Mouse (Mus musculus) cortical plate, adult 2 months (tissue): ENCODE measurements at regions not wholly inside any gene's neighbourhood (a gene's known extent, or its start where the extent isn't known, plus 50 kb on each side); places are given as distances from the start of the nearest gene placed in this dataset.

Experiments used
- H3K27ac ChIP-seq: fragments of 200-500 bp; 2 replicates; pipeline ENCODE4 v1.5.1; 2012; ENCODE audit warnings: low read length, control low read depth, inconsistent platforms; ENCODE audit not compliant: insufficient read depth
- H3K4me1 ChIP-seq: fragments of 200-500 bp; 2 replicates; pipeline ENCODE4 v1.6.1; 2011; ENCODE audit warnings: low read length; ENCODE audit not compliant: control insufficient read depth, insufficient read depth
- H3K4me3 ChIP-seq: fragments of 200-500 bp; 2 replicates; pipeline ENCODE4 v1.5.1; 2011; ENCODE audit warnings: mild to moderate bottlenecking, low read length, control low read depth; ENCODE audit not compliant: insufficient read depth
- CTCF ChIP-seq: fragments of 200-500 bp; IDR thresholded peaks from 2 replicates; pipeline ENCODE4 v1.5.1; 2011; ENCODE audit warnings: mild to moderate bottlenecking, control low read depth, low read length; ENCODE audit not compliant: insufficient read depth; ENCODE audit errors: extremely low read depth
- POLR2A ChIP-seq: fragments of 200-500 bp; IDR thresholded peaks from 2 replicates; pipeline ENCODE4 v1.6.1; 2011; ENCODE audit warnings: mild to moderate bottlenecking, low read length, control low read depth; ENCODE audit not compliant: insufficient read depth; ENCODE audit errors: extremely low read depth

DNA sequence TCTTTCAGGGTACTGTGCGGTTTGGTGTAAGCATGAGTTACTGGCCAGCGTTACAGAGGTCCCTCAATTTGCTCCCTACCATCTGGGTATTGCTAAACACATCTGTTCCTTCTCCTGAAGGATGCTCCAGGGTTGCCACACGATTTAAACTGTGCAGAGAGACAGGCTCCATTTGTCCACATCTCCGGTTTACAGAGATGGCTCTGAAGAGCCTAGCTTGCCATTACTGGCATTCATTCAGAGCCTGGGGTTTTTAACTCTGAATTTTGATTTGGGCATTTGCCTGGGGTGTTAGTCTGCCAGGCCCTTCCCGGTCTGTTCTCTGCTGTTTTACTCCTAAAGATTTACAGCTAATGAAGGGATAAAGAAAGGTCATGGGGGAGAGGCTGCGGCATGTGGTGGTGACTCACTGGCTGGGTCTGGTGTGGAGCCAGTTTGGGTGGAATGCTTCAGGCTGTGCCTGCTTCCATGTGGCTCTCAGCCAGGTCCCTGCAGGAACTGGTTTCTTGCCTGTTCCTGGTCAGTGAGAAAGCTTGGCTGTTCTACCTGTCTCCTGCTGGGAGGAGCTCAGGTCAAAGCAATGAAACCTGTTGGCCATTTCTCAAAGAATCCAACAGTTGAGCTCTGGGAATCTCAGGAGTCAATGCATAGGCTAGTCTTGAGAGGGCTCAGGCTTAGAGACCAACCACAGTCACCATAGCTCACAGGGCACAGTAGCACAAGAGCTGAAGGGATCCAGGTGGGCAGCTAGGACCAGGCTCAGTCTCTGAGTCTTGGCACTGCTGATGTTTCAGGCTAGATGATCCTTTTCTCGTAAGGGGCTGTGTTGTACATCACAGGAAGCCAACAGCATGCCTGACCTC, 112.5 kb upstream of the Pgrmc2 start:
- TF ChIP-seq POLR2A, result no peak
- TF ChIP-seq CTCF, result no peak
- Histone ChIP-seq H3K27ac (no peak overlapping the region), H3K4me3 (no peak overlapping the region), H3K4me1 (peaks cover 2% of the 10 kb centered on the region)

DNA sequence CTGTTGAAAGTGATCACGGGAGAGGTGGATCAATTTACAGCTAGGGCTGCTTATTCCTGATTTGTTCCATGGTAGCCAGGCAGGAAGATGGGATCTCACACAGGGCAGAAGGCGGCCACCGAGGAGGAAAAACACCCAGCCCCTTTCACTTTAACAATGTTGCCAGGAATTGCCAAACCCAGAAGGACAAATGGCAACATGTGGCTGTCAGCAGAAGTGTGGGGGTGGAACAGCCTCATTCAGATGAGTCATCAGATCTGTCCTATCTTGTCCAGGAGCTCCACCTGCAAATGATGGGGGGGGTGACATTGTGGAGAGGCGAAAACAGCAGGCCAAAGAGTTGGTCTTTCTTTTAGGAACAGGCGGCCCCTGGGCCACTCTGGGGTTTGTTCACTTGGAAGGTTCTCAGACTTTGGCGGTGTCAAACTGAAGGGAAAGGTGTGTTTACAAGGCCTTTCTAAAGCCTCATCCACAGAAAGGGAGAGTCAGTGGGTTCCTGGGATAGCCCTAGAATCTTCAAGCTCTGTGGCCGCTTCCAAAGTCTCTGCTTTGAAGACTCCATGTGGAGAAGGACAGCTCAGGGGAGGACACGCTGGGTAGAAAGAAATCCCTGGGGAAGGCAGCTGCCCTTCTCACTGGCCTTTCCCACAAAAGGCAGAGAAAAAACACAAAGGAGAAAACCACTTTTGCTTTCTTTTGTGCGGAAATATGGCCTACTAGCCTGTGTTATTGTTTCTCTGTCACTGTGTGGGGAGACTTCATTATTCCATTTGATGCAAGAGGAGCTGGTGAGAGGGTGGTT, 111.7 kb upstream of the Pgrmc2 start:
- TF ChIP-seq CTCF, result no peak
- TF ChIP-seq POLR2A, result no peak
- Histone ChIP-seq H3K27ac (no peak overlapping the region), H3K4me3 (no peak overlapping the region), H3K4me1 (peaks cover 2% of the 10 kb centered on the region)

DNA sequence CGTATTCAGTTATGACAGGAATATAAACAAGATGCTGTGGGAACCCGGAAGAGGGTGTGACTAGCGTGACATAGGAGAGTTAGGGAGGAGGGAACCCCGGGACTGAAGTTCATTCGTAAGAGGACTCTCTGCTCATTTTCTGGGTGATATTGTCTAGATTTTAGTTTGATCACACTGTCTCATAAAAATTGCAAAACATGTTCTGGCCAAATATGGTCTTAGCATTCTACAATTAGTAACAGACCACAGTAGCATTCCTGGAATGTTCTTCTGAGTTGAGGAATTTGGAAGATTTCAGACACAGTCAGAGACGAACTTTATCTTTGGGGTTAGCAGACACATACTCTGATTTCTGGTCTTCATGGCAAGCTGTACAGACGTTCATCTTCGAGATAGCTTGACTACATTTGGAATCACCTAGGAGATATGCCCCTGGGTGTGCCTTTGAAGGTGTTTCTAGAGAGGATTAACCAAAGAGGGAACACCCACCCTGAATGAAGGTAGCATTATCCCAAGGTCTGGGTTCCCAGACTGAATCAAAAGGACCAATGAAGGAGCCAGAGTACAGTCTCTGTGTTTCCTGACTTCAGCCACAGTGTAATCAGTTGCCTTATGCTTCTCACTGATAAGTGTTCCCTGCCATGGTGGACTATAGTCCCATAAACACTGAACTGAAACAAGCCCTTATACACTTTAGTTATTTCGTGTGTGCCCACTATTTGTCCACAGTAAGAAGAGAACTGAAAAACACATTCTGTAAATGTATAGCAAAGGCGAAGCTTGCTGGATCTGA, 102.7 kb upstream of the Pgrmc2 start:
- H3K27ac ChIP-seq, result no peak overlapping the region

DNA sequence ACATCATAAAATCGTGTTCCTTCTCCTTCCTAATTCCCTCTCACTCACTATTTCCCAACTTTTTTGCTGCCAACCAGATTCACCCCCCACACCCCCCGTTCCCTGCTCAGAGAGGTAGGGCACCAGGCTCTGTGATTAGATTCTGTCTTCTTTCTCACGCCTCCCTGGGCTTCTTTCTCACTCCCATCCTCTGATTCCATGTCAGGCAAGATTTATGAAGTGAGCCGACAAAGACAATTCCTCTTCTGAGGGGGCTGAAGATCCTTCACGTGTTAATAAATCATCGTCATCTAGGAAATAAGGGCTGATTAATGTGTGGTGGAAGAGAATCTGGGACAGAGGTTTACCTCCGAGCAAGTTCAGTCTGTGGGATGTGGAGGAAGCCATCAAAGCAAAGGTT, 101.5 kb upstream of the Pgrmc2 start:
- TF ChIP-seq POLR2A, result no peak
- TF ChIP-seq CTCF, result no peak
- Histone ChIP-seq H3K4me1 (no peaks in the 10 kb centered on the region), H3K4me3 (no peak overlapping the region), H3K27ac (no peak overlapping the region)

More for the DNA sequence above, 102.7 kb upstream of the Pgrmc2 start:
- no peaks in the 10 kb centered on the region for H3K4me1 ChIP-seq
- no peak overlapping the region for H3K4me3 ChIP-seq
- TF ChIP-seq CTCF, result no peak
- no peak for TF ChIP-seq POLR2A

DNA sequence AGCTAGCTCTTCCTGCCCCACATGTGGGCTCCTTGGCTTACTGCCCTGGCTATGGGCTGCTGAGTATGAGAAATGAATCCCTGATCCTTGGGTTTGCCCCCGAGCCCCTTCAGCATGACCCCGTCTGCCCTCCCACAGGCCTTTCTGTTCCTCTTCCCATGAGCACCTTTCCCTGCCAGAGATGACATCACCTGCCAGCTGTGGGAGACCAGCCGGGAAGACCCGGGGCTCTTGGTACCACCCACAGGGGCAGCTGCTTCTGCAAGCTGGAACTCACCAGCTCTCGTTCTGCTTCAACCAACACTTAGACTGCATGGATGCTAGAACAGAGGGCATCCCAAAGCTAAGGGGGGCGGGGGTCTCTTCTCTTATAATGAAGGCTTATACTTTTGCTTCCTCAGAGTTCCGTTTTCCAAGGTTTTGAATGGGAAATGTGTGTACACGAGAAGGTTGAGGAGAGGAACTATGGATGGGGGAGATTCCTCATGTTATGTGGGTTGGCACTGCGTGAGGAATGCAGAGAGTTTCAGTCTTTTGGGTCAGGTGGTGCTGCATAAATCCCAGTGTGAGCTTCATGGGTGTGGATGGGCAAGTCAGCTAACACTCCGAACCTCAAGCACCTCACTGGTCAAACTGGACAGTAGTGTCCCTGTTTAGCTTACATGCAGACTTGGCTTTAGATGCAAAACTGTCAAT, 100.2 kb upstream of the Pgrmc2 start:
- Histone ChIP-seq H3K4me3 (no peak overlapping the region), H3K27ac (no peak overlapping the region), H3K4me1 (no peaks in the 10 kb centered on the region)
- TF ChIP-seq CTCF (no peak), POLR2A (no peak)

DNA sequence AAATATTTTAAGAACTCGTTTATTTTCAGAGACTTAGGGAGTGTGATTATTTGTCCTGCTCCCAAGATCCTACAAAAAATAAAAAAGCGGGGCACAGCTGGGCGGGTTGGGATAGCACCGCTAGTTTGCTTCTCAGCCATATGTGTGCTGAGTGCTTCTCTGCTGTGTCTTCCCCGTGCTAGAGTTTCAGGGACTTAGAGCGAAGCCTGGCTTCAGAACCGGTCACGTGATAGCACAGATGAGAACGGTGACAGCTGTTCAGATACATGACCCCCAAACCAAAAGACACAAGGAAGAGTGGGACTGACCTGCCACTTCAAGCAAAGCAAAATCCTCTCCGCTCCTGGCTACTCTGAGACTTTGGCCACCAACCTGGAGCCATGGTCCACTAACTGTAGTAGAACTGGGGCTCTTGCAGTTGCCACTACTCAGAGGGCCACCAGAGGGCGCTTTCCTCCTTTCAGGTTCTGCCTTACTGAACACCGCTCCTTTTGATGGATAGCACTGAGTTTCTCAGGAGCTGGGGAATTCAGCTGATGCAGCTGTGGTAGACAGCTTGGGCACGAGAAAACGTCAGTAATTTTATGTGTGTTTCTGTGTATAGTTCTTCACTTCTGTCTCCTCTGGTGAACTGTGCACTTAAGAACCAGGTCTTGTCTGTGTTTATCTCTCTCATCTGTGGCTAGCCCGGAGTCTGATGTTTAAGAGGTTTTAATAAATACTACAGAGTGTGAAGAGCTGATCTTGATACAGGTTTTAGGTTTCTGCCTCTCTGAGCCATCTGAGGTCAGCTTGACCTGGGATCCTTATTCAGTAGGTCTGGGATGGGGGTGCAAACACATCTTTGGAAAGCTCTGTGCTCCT, 99.4 kb upstream of the Pgrmc2 start:
- TF ChIP-seq CTCF, result peak; percentile 84
- no peak for TF ChIP-seq POLR2A
- Histone ChIP-seq H3K27ac (no peak overlapping the region), H3K4me3 (no peak overlapping the region), H3K4me1 (no peaks in the 10 kb centered on the region)

DNA sequence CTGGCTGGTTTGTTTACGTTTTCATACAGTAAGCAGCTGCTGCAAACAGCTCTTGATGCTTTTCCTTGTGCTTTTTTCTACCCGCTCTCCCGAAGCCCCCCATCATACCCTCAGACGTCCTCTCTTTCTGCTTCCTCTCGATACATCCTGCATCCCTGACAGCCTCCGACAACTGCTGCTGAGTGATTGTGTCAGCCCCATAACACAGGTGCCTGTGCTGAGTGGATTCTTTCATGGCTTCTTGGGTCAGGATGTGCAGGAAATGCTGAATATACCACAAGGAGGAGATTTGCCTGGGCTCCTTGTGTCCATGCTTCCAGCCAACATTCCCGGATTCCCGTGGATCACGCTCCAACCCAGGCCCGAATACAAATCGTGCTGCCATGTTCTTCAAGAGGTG, 98.6 kb upstream of the Pgrmc2 start:
- H3K4me1 ChIP-seq, result no peaks in the 10 kb centered on the region
- no peak overlapping the region for H3K27ac ChIP-seq
- no peak for TF ChIP-seq POLR2A
- no peak for TF ChIP-seq CTCF
- H3K4me3 ChIP-seq, result no peak overlapping the region

DNA sequence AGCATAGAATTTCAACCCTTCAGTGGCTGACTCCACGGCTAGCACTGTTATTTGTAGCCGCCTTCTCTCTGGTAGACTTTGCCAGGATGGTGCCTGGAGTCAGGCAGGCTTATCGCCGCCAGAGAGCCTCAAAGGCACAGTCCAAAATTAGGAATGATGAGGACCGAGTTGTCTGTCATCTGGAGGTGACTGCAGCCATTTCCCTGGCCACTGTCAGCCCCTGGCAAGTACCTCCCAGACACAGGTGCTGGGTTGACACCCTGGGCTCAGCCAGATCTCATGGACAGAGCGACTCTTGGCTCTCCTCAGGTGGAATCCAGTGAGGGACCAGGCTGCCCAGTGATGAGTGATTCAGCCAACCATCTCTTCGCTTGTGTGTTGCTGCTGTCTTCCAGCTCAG, 98.1 kb upstream of the Pgrmc2 start:
- Histone ChIP-seq H3K4me1 (no peaks in the 10 kb centered on the region), H3K4me3 (no peak overlapping the region), H3K27ac (no peak overlapping the region)
- no peak for TF ChIP-seq CTCF
- no peak for TF ChIP-seq POLR2A
